In the genomic region with DNA sequence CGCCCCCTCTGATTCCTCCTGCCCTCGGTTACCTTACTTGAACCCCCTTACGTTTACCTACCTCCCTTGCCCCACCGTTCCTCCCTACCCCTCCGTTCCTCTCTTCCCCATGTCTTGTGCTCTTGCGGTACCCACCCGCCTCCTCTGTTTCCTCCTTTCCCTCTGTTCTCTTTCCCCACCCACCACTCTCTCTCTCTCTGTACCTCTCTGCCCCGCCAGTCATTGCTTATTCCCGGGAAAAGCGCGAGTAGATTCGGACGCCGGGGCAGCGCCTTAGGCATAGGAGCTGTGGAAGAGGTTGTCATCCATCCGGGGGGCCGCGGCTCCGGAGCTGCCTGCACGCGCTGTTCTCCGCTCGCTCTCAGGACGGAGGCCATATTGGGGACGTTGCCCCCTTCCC, we compare ENCODE assay signal across 7 mouse cellular contexts. TPM values are rescaled to one million over a fixed set of nuclear protein-coding genes. Genes with fewer than 3 reads are reported as not detected.
DNase-seq lines count a peak whose midpoint lies in the region; ATAC-seq and TF ChIP-seq lines count a peak whose summit lies in the region.

No protein-coding gene starts in this region.

- H3K27me3 ChIP-seq in megakaryocyte, embryonic 14.5 days (replicated peaks), result peaks cover 93% of the 10 kb centered on the region
- peaks cover 47% of the 10 kb centered on the region for H3K27me3 ChIP-seq in forebrain, embryonic 12.5 days
- peaks cover 15% of the 10 kb centered on the region for H3K27me3 ChIP-seq in intestine, postnatal 0 days (replicated peaks; ENCODE audit: control insufficient read depth, insufficient read depth, low read length)
- peaks cover 27% of the 10 kb centered on the region for H3K27me3 ChIP-seq in neural tube, embryonic 12.5 days (replicated peaks)

- ATAC-seq in megakaryocyte, adult 5-6 weeks (ENCODE audit: poor library complexity, severe bottlenecking), result no peak
- ATAC-seq in forebrain, embryonic 12.5 days (ENCODE audit: low FRiP score), result no peak
- ATAC-seq in intestine, postnatal 0 days, result no peak
- ATAC-seq in neural tube, embryonic 12.5 days (ENCODE audit: low FRiP score, low read depth), result no peak
- no peak for ATAC-seq in CD4-positive, CD25-positive, alpha-beta regulatory T cell, adult 4 months

- H3K9ac ChIP-seq in forebrain, embryonic 12.5 days, result peak overlapping the region; percentile 42
- H3K9ac ChIP-seq in intestine, postnatal 0 days (ENCODE audit: low read depth, low read length), result no peak overlapping the region
- peak overlapping the region; percentile 38; the same call in 1 of the 2 replicates for H3K9ac ChIP-seq in neural tube, embryonic 12.5 days

- peak overlapping the region; percentile 41 for H3K4me2 ChIP-seq in forebrain, embryonic 12.5 days
- peak overlapping the region; percentile 28; the same call in 1 of the 2 replicates for H3K4me2 ChIP-seq in intestine, postnatal 0 days (replicated peaks; ENCODE audit: low read depth)
- peak overlapping the region; percentile 44 for H3K4me2 ChIP-seq in neural tube, embryonic 12.5 days (replicated peaks)

- H3K27ac ChIP-seq in forebrain, embryonic 12.5 days, result no peak overlapping the region
- no peak overlapping the region for H3K27ac ChIP-seq in intestine, postnatal 0 days (ENCODE audit: low read depth, low read length)
- no peak overlapping the region for H3K27ac ChIP-seq in neural tube, embryonic 12.5 days

- H3K9me3 ChIP-seq in megakaryocyte, embryonic 14.5 days, result no peaks in the 10 kb centered on the region
- no peaks in the 10 kb centered on the region for H3K9me3 ChIP-seq in forebrain, embryonic 12.5 days
- H3K9me3 ChIP-seq in intestine, postnatal 0 days (ENCODE audit: control insufficient read depth), result no peaks in the 10 kb centered on the region
- H3K9me3 ChIP-seq in neural tube, embryonic 12.5 days, result no peaks in the 10 kb centered on the region

- peak overlapping the region; percentile 69 for H3K4me3 ChIP-seq in megakaryocyte, embryonic 14.5 days (replicated peaks)
- peak overlapping the region; percentile 15; the same call in 1 of the 2 replicates for H3K4me3 ChIP-seq in forebrain, embryonic 12.5 days (replicated peaks)
- no peak overlapping the region for H3K4me3 ChIP-seq in intestine, postnatal 0 days (ENCODE audit: low read depth, low read length)
- no peak overlapping the region for H3K4me3 ChIP-seq in neural tube, embryonic 12.5 days

- H3K36me3 ChIP-seq in megakaryocyte, embryonic 14.5 days (replicated peaks; ENCODE audit: low read length), result no peaks in the 10 kb centered on the region
- H3K36me3 ChIP-seq in forebrain, embryonic 12.5 days (replicated peaks), result no peaks in the 10 kb centered on the region
- H3K36me3 ChIP-seq in intestine, postnatal 0 days (ENCODE audit: control insufficient read depth, insufficient read depth), result no peaks in the 10 kb centered on the region
- no peaks in the 10 kb centered on the region for H3K36me3 ChIP-seq in neural tube, embryonic 12.5 days

- no peak for DNase-seq in frontal cortex, postnatal 14 days (ENCODE audit: low spot score in 2 of 2)

- no peak for TF ChIP-seq CTCF in intestine, postnatal 0 days (IDR thresholded peaks at IDR 0.05; ENCODE audit: low read depth)

- WGBS in forebrain, embryonic 12.5 days, result 42% methylated on average over 25 of the region's 25 CpGs
- 46% methylated on average over 25 of the region's 25 CpGs for WGBS in intestine, postnatal 0 days
- 52% methylated on average over 25 of the region's 25 CpGs for WGBS in neural tube, embryonic 12.5 days

- peaks cover 33% of the 10 kb centered on the region for H3K4me1 ChIP-seq in megakaryocyte, embryonic 14.5 days
- H3K4me1 ChIP-seq in forebrain, embryonic 12.5 days, result peaks cover 46% of the 10 kb centered on the region
- no peaks in the 10 kb centered on the region for H3K4me1 ChIP-seq in intestine, postnatal 0 days (replicated peaks; ENCODE audit: control insufficient read depth, insufficient read depth, low read length)
- H3K4me1 ChIP-seq in neural tube, embryonic 12.5 days, result peaks cover 40% of the 10 kb centered on the region

RNA-seq across cellular contexts. Expression of a gene that starts 59.0 kb away (rescaled TPM):
- 3.9 and 26.0 TPM in 2 replicates for polyA plus RNA-seq in megakaryocyte, embryonic 14.5 days (2012; ENCODE audit: insufficient read depth, low replicate concordance)
- total RNA-seq in megakaryocyte, adult 5-6 weeks (2015), result 0.31 and 0.87 TPM in 2 replicates
- total RNA-seq in megakaryocyte, adult 5-6 weeks (2017), result 0.88 and 0.98 TPM in 2 replicates
- 7.3 and 8.6 TPM in 2 replicates for polyA plus RNA-seq in forebrain, embryonic 12.5 days (2016; fragmentation: Nextera tagmentation; extraction: Ambion mirVana)
- 8.9 and 9.1 TPM in 2 replicates for polyA plus RNA-seq in intestine, postnatal 0 days (2015; fragmentation: Nextera tagmentation; extraction: Ambion mirVana)
- 18.3 and 24.7 TPM in 2 replicates for polyA plus RNA-seq in neural tube, embryonic 12.5 days (2016; fragmentation: Nextera tagmentation; extraction: Ambion mirVana)
- polyA plus RNA-seq in CD4-positive, CD25-positive, alpha-beta regulatory T cell, adult 4 months (2017; shearing (Covaris generic)), result 1 to 10 TPM in 1 of 2 experiments, not detected in 1; 1.4 TPM

Comparison
In these comparisons a context has a peak if more than half of its experiments do, and no peak if none do; other contexts are left out.
1. H3K4me3 ChIP-seq: peak in megakaryocyte, embryonic 14.5 days (single experiment) and forebrain, embryonic 12.5 days (single experiment); none in intestine, postnatal 0 days (single experiment) and neural tube, embryonic 12.5 days (single experiment).
2. Peak in every context shown above with its lines, with median percentiles within 50 percentile points of each other: H3K4me2 ChIP-seq.